Mouse (Mus musculus) spleen, adult 2 months (tissue): ENCODE measurements around the gene Slc46a2. TPM values are rescaled to one million over a fixed set of nuclear protein-coding genes. Genes with fewer than 3 reads are reported as not detected.

Source experiments
- DNase-seq, 2 experiments: peaks; one replicate each; pipeline versions ENCODE4 v3.0.0 to v3.0.0-alpha.2; 2012 to 2021; ENCODE audit warnings: low spot score in 2 of 2, low read depth in 1 of 2
- H3K27ac ChIP-seq: fragments of 200-500 bp; 2 replicates; pipeline ENCODE4 v1.5.1; 2012; ENCODE audit warnings: low read length, inconsistent platforms; ENCODE audit not compliant: insufficient read depth
- H3K27me3 ChIP-seq: fragments of 200-500 bp; 2 replicates; pipeline ENCODE4 v1.6.1; 2012; ENCODE audit warnings: mild to moderate bottlenecking, moderate library complexity, low read length, inconsistent platforms; ENCODE audit not compliant: control insufficient read depth, insufficient read depth
- H3K36me3 ChIP-seq: fragments of 200-500 bp; 2 replicates; pipeline ENCODE4 v1.6.1; 2012; ENCODE audit warnings: mild to moderate bottlenecking, low read length, inconsistent platforms; ENCODE audit not compliant: control insufficient read depth, insufficient read depth
- H3K4me1 ChIP-seq: fragments of 200-500 bp; 2 replicates; pipeline ENCODE4 v1.6.1; 2011; ENCODE audit warnings: inconsistent platforms; ENCODE audit not compliant: control insufficient read depth, insufficient read depth, insufficient read length
- H3K4me3 ChIP-seq: fragments of 200-500 bp; 2 replicates; pipeline ENCODE4 v1.5.1; 2011; ENCODE audit warnings: mild to moderate bottlenecking, inconsistent platforms; ENCODE audit not compliant: insufficient read depth, insufficient read length; ENCODE audit errors: extremely low read depth
- CTCF ChIP-seq: fragments of 200-500 bp; IDR thresholded peaks from 2 replicates; pipeline ENCODE4 v1.5.1; 2011; ENCODE audit warnings: mild to moderate bottlenecking, inconsistent platforms; ENCODE audit not compliant: insufficient read depth, insufficient read length, insufficient replicate concordance; ENCODE audit errors: extremely low read depth
- POLR2A ChIP-seq: fragments of 200-500 bp; IDR thresholded peaks from 2 replicates; pipeline ENCODE4 v1.6.1; 2011; ENCODE audit warnings: low read depth, low read length, inconsistent platforms
- WGBS: fragments of 180-500 bp; shearing (Covaris S2); methylation state at CpG from one replicate; pipeline ENCODE4 v1.1.7; 2018; 5-methylcytosine and 5-hydroxymethylcytosine counted together
- polyA plus RNA-seq: library from polyadenylated mRNA; depleted of rRNA; stranded (reverse); fragments of >200 nt; gene quantifications from 2 replicates; pipeline ENCODE4 v1.2.3, GENCODE M21; 2012

Slc46a2 gene
- polyA plus RNA-seq, 1 experiment, result not detected

GRCm38 (mm10) chr4:59891723-59892416, 23.0 kb downstream of the Slc46a2 start:
- 91% methylated on average over 10 of the region's 10 CpGs for WGBS
- Histone ChIP-seq H3K27ac (no peak overlapping the region), H3K4me1 (no peaks in the 10 kb centered on the region), H3K27me3 (no peaks in the 10 kb centered on the region), H3K36me3 (peaks cover 33% of the 10 kb centered on the region), H3K4me3 (no peak overlapping the region)
- TF ChIP-seq CTCF (no peak), POLR2A (no peak)
- no peak for DNase-seq

DNA sequence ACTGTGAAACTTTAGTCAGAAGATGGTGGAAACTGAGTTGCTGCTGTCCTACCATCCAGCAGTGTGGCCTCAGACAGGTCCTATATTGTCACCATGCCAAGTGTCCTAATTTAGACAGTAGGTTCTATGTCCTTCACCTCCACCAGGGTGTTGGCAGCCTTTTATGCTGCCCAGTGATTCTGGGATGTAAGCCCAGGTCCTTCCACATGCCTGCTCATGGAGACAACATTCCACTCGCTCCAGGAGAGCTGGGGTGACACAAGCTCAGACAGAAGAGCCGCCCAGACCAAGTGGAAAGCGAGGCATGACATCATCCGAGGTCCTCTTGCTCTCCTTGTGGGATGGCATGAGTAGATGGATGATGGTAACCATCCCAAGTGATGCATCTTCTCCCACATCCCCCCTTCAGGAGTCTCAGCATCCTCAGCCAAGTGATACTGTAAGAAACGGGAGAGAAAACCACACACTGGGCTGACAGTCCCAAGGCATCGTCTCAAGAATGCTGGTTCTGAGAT, 24.7 kb downstream of the Slc46a2 start:
- H3K36me3 ChIP-seq, result peaks cover 40% of the 10 kb centered on the region
- TF ChIP-seq POLR2A (no peak), CTCF (no peak)
- 86% methylated on average over 6 of the region's 6 CpGs for WGBS
- no peak overlapping the region for H3K27ac ChIP-seq
- H3K4me1 ChIP-seq, result no peaks in the 10 kb centered on the region
- no peak for DNase-seq
- no peaks in the 10 kb centered on the region for H3K27me3 ChIP-seq
- no peak overlapping the region for H3K4me3 ChIP-seq

GRCm38 (mm10) chr4:59888014-59888413, 26.8 kb downstream of the Slc46a2 start:
- H3K27ac ChIP-seq, result no peak overlapping the region
- H3K36me3 ChIP-seq, result peaks cover 41% of the 10 kb centered on the region
- H3K4me1 ChIP-seq, result no peaks in the 10 kb centered on the region
- no peak overlapping the region for H3K4me3 ChIP-seq
- no peak for TF ChIP-seq CTCF
- no peak for TF ChIP-seq POLR2A
- no peak for DNase-seq
- 70% methylated on average over 5 of the region's 5 CpGs for WGBS
- H3K27me3 ChIP-seq, result no peaks in the 10 kb centered on the region

- no peak overlapping the region for H3K4me3 ChIP-seq
- peaks cover 44% of the 10 kb centered on the region for H3K36me3 ChIP-seq
- no peaks in the 10 kb centered on the region for H3K27me3 ChIP-seq
- no peak for TF ChIP-seq CTCF
- no peak for TF ChIP-seq POLR2A
- no peak for DNase-seq
- no peak overlapping the region for H3K27ac ChIP-seq
- WGBS, result 58% methylated on average over 5 of the region's 5 CpGs
- no peaks in the 10 kb centered on the region for H3K4me1 ChIP-seq
Measured at GRCm38 (mm10) chr4:59887011-59887410, 27.8 kb downstream of the Slc46a2 start.

DNA sequence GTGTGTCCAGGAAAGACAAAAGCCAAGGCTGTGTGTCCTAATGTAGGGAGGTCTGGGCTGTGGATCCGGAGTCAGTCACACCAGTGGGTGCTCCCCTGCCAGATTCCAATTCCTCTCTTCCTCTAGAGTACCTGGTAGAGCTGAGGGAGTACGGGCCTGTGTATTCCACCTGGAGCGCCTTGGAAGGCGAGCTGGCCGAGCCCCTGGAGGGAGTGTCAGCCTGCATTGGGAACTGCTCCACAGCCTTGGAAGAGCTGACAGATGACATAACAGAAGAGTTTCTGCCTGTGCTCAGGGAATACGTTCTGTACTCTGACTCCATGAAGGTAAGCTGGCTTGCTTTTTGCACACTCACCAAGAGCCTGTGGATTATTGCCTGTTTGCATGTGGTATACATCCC, 28.6 kb downstream of the Slc46a2 start:
- no peak for DNase-seq
- no peaks in the 10 kb centered on the region for H3K27me3 ChIP-seq
- no peak overlapping the region for H3K27ac ChIP-seq
- H3K36me3 ChIP-seq, result peaks cover 47% of the 10 kb centered on the region
- TF ChIP-seq CTCF (no peak), POLR2A (no peak)
- H3K4me3 ChIP-seq, result no peak overlapping the region
- no peaks in the 10 kb centered on the region for H3K4me1 ChIP-seq
- WGBS, result 96% methylated on average over 6 of the region's 6 CpGs

GRCm38 (mm10) chr4:59884136-59884696, 30.6 kb downstream of the Slc46a2 start:
- Histone ChIP-seq H3K36me3 (peaks cover 60% of the 10 kb centered on the region), H3K4me3 (no peak overlapping the region), H3K27ac (no peak overlapping the region), H3K4me1 (no peaks in the 10 kb centered on the region), H3K27me3 (no peaks in the 10 kb centered on the region)
- TF ChIP-seq CTCF (no peak), POLR2A (no peak)
- DNase-seq, result no peak
- WGBS, result 80% methylated on average over 6 of the region's 6 CpGs

- Histone ChIP-seq H3K4me1 (no peaks in the 10 kb centered on the region), H3K4me3 (no peak overlapping the region), H3K36me3 (peaks cover 47% of the 10 kb centered on the region), H3K27me3 (no peaks in the 10 kb centered on the region), H3K27ac (no peak overlapping the region)
- TF ChIP-seq POLR2A (no peak), CTCF (no peak)
- DNase-seq, result no peak
- WGBS, result 92% methylated on average over 2 of the region's 2 CpGs
Measured at GRCm38 (mm10) chr4:59881210-59881609, 33.6 kb downstream of the Slc46a2 start.
